In the genomic region with DNA sequence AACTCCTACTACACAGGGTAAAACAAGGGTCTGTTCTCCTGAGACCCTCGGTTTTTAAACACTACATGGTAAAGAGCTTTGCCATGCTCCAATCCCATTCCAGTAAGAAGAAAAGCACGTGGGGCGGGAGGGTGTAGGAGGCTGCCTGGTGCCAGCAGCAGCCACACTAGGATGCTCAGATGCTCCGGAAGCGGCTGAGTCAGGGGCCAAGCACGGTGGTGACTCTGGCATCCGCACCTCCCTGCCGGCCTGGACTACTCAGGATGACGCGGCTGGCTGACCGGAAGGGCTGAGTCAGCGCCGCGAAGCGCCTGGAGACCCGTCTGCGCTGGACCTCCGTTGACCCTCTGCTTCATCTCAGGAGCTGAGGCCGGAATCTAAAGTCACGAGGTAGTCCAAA, we compare ENCODE assay signal across 8 mouse cellular contexts. TPM values are rescaled to one million over a fixed set of nuclear protein-coding genes. Genes with fewer than 3 reads are reported as not detected.
DNase-seq lines count a peak whose midpoint lies in the region; ATAC-seq and TF ChIP-seq lines count a peak whose summit lies in the region.

No protein-coding gene starts in this region.

- H3K27ac ChIP-seq in forebrain, embryonic 12.5 days: no peak overlapping the region
- H3K27ac ChIP-seq in layer of hippocampus, adult 2 months: peak overlapping the region; percentile 46; the same call in 1 of the 2 replicates

- H3K9me3 ChIP-seq in forebrain, embryonic 12.5 days: no peaks in the 10 kb centered on the region

- no peak overlapping the region; the same call in 1 of the 2 replicates for H3K4me3 ChIP-seq in forebrain, embryonic 12.5 days (replicated peaks)
- peak overlapping the region; percentile 49 for H3K4me3 ChIP-seq in layer of hippocampus, adult 2 months

- H3K27me3 ChIP-seq in forebrain, embryonic 12.5 days: no peaks in the 10 kb centered on the region; the same call in 1 of the 2 replicates

- TF ChIP-seq POLR2A in brain, embryonic 14.5 days (IDR thresholded peaks at IDR 0.05; ENCODE audit: borderline replicate concordance, extremely low read depth, insufficient read depth, insufficient read length, poor library complexity, severe bottlenecking): no peak

- no peaks in the 10 kb centered on the region for H3K36me3 ChIP-seq in forebrain, embryonic 12.5 days (replicated peaks)

- 26% methylated on average over 20 of the region's 20 CpGs for WGBS in forebrain, embryonic 12.5 days

- TF ChIP-seq CTCF in brain, embryonic 14.5 days (IDR thresholded peaks at IDR 0.05; ENCODE audit: borderline replicate concordance, extremely low read depth, insufficient read depth, insufficient read length): no peak
- TF ChIP-seq CTCF in layer of hippocampus, adult 2 months (conservative IDR thresholded peaks at IDR 0.05): no peak

- peaks cover 5% of the 10 kb centered on the region; the same call in 1 of the 2 replicates for H3K4me1 ChIP-seq in forebrain, embryonic 12.5 days

- peak overlapping the region; percentile 21; the same call in 1 of the 2 replicates for H3K9ac ChIP-seq in forebrain, embryonic 12.5 days

- no peak for ATAC-seq in forebrain, embryonic 12.5 days (ENCODE audit: low FRiP score)
- ATAC-seq in erythroid progenitor cell, adult 5-6 weeks (replicated peaks; ENCODE audit: low FRiP score, poor library complexity, severe bottlenecking): no peak; the same call in 1 of the 2 replicates

- peak; percentile 35 for DNase-seq in 416B (ENCODE audit: low read depth)
- peak; percentile 14 for DNase-seq in brain, embryonic 14.5 days (ENCODE audit: low read depth)
- peak; percentile 57 to 62 for DNase-seq in heart, postnatal 14 days
- peak; percentile 15 to 20 for DNase-seq in layer of hippocampus, adult 2 months (ENCODE audit: low spot score in 2 of 2)
- DNase-seq in lung, postnatal 10 days: peak; percentile 71
- peak; percentile 18 to 20 for DNase-seq in right cerebral cortex, adult 2 months (ENCODE audit: low spot score in 2 of 2)

- peak overlapping the region; percentile 43 for H3K4me2 ChIP-seq in forebrain, embryonic 12.5 days

- intact Hi-C loops in heart, postnatal 14 days (cut with DNase I): no loop called here

RNA-seq across cellular contexts. Expression of gene Ipo7, which starts 15.1 kb away (rescaled TPM):
- polyA plus RNA-seq in brain, embryonic 14.5 days (2012; rRNA removed): 44.5 and 54.3 TPM in 2 replicates
- polyA plus RNA-seq in forebrain, embryonic 12.5 days (2016; fragmentation: Nextera tagmentation; extraction: Ambion mirVana): 58.6 and 61.1 TPM in 2 replicates
- 10 to 100 TPM; 85.3 to 98.7 TPM for total RNA-seq in heart, postnatal 14 days (2021)
- total RNA-seq in layer of hippocampus, adult 2 months (2021): 100 to 1,000 TPM in 1 of 2 experiments, 10 to 100 TPM in 1; 97.9 to 101 TPM
- 29.9 and 34.0 TPM in 2 replicates for total RNA-seq in erythroid progenitor cell, adult 5-6 weeks (2015; ENCODE audit: low replicate concordance)
- total RNA-seq in erythroid progenitor cell, adult 5-6 weeks (2017; ENCODE audit: low replicate concordance): 45.9 and 69.8 TPM in 2 replicates

RNA-seq across cellular contexts. Expression of gene Tmem41b, which starts 16.2 kb away (rescaled TPM):
- 47.2 and 52.4 TPM in 2 replicates for polyA plus RNA-seq in brain, embryonic 14.5 days (2012; rRNA removed)
- 75.8 and 78.8 TPM in 2 replicates for polyA plus RNA-seq in forebrain, embryonic 12.5 days (2016; fragmentation: Nextera tagmentation; extraction: Ambion mirVana)
- 10 to 100 TPM; 46.6 to 47.7 TPM for total RNA-seq in heart, postnatal 14 days (2021)
- 10 to 100 TPM; 43.9 to 45.3 TPM for total RNA-seq in layer of hippocampus, adult 2 months (2021)
- 42.2 and 76.3 TPM in 2 replicates for total RNA-seq in erythroid progenitor cell, adult 5-6 weeks (2015; ENCODE audit: low replicate concordance)
- 49.9 and 76.2 TPM in 2 replicates for total RNA-seq in erythroid progenitor cell, adult 5-6 weeks (2017; ENCODE audit: low replicate concordance)

RNA-seq across cellular contexts. Expression of gene Dennd5a, which starts 42.7 kb away (rescaled TPM):
- polyA plus RNA-seq in brain, embryonic 14.5 days (2012; rRNA removed): 153 and 157 TPM in 2 replicates
- 52.2 and 53.6 TPM in 2 replicates for polyA plus RNA-seq in forebrain, embryonic 12.5 days (2016; fragmentation: Nextera tagmentation; extraction: Ambion mirVana)
- 100 to 1,000 TPM; 151 to 158 TPM for total RNA-seq in heart, postnatal 14 days (2021)
- 100 to 1,000 TPM; 211 to 212 TPM for total RNA-seq in layer of hippocampus, adult 2 months (2021)
- 35.2 and 40.4 TPM in 2 replicates for total RNA-seq in erythroid progenitor cell, adult 5-6 weeks (2015; ENCODE audit: low replicate concordance)
- 22.4 and 24.8 TPM in 2 replicates for total RNA-seq in erythroid progenitor cell, adult 5-6 weeks (2017; ENCODE audit: low replicate concordance)

RNA-seq across cellular contexts. Expression of gene Zfp143, which starts 58.0 kb away (rescaled TPM):
- 24.1 and 25.2 TPM in 2 replicates for polyA plus RNA-seq in brain, embryonic 14.5 days (2012; rRNA removed)
- 27.8 and 31.3 TPM in 2 replicates for polyA plus RNA-seq in forebrain, embryonic 12.5 days (2016; fragmentation: Nextera tagmentation; extraction: Ambion mirVana)
- 10 to 100 TPM in 1 of 2 experiments, 1 to 10 TPM in 1; 9.7 to 10.9 TPM for total RNA-seq in heart, postnatal 14 days (2021)
- total RNA-seq in layer of hippocampus, adult 2 months (2021): 10 to 100 TPM; 11.4 to 13.3 TPM
- 25.2 and 34.6 TPM in 2 replicates for total RNA-seq in erythroid progenitor cell, adult 5-6 weeks (2015; ENCODE audit: low replicate concordance)
- 21.8 and 38.1 TPM in 2 replicates for total RNA-seq in erythroid progenitor cell, adult 5-6 weeks (2017; ENCODE audit: low replicate concordance)

Comparison
In these comparisons a context has a peak if more than half of its experiments do, and no peak if none do; other contexts are left out.
1. DNase-seq: peak in every context shown above with its lines; median percentile 71 in lung, postnatal 10 days; 60 in heart, postnatal 14 days; 35 in 416B; 19 in right cerebral cortex, adult 2 months; 18 in layer of hippocampus, adult 2 months; 14 in brain, embryonic 14.5 days.